Mouse (Mus musculus) R1 (cell line): ENCODE data around the gene Plek2.
"Not testable (repeated sequence)": the region's sequence is repeated elsewhere in the genome, so short reads cannot be mapped to it uniquely, and the experiment has no call there.

Source experiments
- DNase-seq: peaks from one replicate; pipeline ENCODE4 v3.0.0-alpha.2; 2018; ENCODE audit warnings: low read depth, low spot score

Gene Plek2

GRCm38 (mm10) chr12:78906707-78907162 is at the start of gene Plek2:
Gene Plek2 (minus strand): TSS chr12:78906964.
- DNase-seq: peak; percentile 36

- DNase-seq: no peak
Measured at GRCm38 (mm10) chr12:78956405-78956804, 49.6 kb upstream of the Plek2 start.

DNA sequence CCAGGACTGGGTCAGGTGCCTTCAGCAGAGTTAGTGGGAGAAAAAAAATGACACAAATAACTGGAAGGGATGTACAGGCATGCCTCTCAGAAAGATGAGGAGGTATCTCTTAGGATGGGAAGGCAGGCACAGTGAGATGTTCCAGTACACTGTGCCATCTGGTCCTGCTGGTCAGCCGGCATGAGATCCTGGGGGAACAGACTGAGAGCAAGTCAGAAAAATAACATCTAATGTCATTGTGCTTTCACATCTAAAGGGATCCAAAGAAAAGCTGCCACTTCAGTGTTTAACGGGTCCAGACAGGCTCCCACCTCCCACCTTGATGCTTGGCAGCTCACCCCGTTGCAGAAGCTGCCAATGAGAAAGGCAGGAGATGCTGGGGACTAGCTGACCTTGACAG is 45.7 kb upstream of the Plek2 start:
- DNase-seq: no peak

- no peak for DNase-seq
Measured at GRCm38 (mm10) chr12:78952053-78952452, 45.3 kb upstream of the Plek2 start.

GRCm38 (mm10) chr12:78947661-78948060 is 40.9 kb upstream of the Plek2 start:
- no peak for DNase-seq

- no peak for DNase-seq
Measured at GRCm38 (mm10) chr12:78947161-78947560, 40.4 kb upstream of the Plek2 start.

DNA sequence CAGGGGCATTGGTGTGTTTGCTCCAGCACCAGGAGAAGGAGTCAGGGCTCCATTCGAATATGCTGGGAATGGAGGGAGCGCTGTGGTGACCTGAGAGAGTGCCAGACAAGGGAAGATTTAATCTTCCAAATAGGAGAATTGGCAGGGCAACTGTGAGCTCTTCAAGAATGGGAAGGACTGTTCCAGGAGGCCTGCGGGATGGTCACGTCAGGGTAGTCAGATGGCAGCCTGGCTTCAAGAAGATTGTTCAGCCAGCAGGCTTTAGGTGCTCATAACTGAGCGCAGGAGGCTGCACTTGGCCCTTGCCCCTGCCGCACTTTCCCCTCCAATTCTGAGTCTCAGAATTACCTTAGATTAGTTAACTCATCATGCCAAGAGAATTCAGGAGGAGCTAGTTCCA is 36.2 kb upstream of the Plek2 start:
- no peak for DNase-seq

- no peak for DNase-seq
Measured at GRCm38 (mm10) chr12:78940081-78940480, 33.3 kb upstream of the Plek2 start.

GRCm38 (mm10) chr12:78939393-78940037 is 32.8 kb upstream of the Plek2 start:
- no peak for DNase-seq

- DNase-seq: no peak
Measured at GRCm38 (mm10) chr12:78936494-78936893, 29.7 kb upstream of the Plek2 start.

- no peak for DNase-seq
Measured at GRCm38 (mm10) chr12:78929900-78930299, 23.1 kb upstream of the Plek2 start.

GRCm38 (mm10) chr12:78927287-78927686 is 20.5 kb upstream of the Plek2 start:
- DNase-seq: no peak

DNA sequence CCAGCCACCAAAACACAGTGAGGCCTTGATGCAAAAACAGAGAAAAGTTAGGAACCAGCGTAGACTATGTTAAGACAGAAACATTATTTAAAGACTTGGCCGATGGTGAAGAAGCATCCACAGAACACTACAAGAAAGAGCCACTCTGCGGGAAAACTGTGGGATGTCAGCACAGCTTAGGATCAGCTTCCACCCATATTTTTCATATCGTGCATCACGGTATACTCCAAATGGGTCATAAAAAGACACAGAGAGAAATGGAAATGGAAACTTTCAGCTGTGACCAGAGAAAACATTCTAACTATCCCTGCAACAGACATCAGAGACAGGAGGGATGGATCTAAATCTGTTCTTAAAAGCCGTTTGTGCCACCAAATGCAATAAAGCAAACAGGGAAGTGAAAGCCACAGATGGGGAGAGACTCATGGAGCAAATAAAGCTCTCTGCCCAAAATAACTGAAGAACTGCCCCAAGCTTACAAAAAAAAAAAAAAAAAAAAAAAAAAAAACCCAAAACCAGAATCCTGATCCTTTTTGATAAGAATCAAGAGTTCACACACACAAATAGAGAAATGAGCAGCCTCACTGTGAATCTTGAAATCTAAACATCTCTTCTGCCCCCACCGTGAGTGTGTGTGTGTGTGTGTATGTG is 16.9 kb upstream of the Plek2 start:
- no peak for DNase-seq

DNA sequence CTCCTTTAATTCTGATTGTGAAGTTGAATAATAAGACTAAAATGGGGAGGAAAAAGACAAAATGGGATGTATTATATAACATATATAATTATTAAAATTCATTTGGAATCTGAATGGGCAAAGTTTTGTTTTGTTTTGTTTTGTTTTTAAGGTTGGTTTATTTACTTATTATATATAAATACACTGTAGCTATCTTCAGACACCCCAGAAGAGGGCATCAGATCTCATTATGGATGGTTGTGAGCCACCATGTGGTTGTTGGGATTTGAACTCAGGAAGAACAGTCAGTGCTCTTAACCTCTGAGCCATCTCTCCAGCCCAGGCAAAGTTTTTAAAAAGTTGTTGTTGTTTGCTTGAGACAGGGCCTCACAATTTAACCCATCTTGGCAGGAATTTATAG is 16.2 kb upstream of the Plek2 start:
- DNase-seq: not testable (repeated sequence)

DNA sequence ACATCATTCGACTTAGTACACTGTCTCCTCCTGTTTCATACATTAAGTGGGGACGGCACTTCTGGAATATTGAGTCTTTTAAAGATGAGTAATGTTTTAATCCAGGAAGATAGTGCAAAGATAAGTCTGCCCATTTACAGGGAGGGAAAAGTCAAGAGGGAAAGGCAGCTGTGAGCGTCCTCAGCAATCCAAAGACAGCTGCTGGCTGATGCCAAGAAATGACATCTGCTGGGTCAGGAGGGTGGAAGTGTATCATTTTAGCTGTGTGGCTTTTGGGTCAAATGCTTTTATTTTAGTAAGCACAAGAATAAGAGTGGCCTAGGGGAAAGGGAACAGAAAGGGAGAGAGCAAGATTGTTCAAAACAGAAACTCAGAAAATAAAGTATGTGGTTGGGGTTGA is 15.3 kb upstream of the Plek2 start:
- no peak for DNase-seq

DNA sequence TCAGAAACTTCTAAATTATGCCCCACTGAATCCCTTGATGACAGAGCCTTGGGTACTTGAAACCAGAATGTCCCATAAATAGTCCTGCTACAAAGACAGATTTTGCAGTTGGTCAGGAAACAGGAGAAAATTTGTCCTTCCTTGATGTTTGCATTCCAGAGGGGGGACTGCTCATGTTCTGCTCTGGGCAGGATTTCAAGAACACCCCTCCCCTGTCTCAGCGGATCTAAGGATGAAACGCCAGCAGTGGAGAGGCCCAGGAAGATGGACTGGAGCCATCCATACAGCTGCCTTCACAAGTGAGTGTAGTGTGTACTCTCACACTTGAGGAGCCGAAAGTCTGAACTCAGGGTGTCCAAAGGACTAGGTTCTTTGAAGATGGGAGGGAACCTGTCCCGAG is 14.7 kb upstream of the Plek2 start:
- DNase-seq: no peak

DNA sequence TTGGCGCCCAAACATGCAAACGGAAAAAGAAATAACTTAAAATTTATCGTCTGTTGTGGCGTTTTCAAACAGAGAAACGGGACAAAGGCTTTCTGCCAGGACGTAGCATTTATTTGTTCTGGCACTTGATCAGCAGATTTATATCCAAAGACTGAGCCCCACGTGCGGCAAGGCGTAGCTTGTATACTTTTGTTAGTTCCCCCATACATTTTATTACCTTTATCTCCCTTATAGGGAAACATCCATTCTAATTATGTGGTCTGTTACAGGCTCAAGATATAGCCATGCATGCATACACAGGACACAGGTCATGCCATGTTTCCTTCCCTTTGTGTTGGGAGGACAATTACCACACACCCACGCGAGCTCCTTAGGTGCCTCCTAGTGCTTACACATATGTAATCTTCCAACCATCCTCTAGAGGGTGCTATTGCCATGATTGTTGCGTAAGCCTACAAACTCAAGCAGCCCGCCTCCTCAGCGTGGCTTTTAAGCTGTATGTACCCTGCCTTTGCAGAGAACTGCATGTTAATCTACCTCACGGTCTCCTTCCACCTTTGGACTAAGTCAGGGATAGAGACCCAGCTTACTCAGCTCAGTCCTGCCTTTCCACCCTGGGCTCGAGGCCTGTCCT is 12.4 kb upstream of the Plek2 start:
- DNase-seq: peak; percentile 91

- DNase-seq: peak; percentile 94
Measured at GRCm38 (mm10) chr12:78918227-78919078, 11.7 kb upstream of the Plek2 start.

GRCm38 (mm10) chr12:78916278-78916677 is 9.5 kb upstream of the Plek2 start:
- DNase-seq: peak; percentile 50

DNA sequence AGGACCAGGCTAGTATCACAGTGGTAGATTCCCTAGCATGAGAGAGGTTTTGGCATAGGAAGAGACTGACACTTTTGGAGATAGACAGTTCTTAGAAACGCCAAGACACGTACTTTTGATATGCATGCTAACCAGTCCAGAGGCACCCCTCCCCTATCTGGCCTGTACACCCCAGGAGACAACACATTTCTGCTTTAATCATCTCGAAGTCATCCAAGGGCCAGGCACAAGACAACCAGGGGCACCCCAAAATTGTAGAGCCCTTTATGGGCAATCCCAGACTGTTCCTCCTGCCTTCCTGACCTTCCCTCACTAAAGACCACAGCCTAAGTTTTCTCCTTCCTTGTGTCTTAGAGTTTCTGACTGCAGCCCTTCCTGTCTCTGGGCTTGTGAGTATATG is 8.8 kb upstream of the Plek2 start:
- DNase-seq: no peak

GRCm38 (mm10) chr12:78914458-78914857 is 7.7 kb upstream of the Plek2 start:
- DNase-seq: no peak
